Mouse (Mus musculus): ENCODE data around the gene Olfr808.

Olfr808 gene

GRCm38 (mm10) chr10:129765182-129765581, at the start of gene Olfr808:
Gene Olfr808, plus strand, starts transcription at chr10:129765482.
- TF ChIP-seq GATA4 (IDR thresholded peaks at IDR 0.05; ENCODE audit: insufficient replicate concordance, low read length) = no peak

GRCm38 (mm10) chr10:129729275-129729674, 36.0 kb upstream of the Olfr808 start, which contains the start of gene Olfr805:
Gene Olfr805, minus strand, starts transcription at chr10:129729375.
- no peak for TF ChIP-seq GATA4 (IDR thresholded peaks at IDR 0.05; ENCODE audit: insufficient replicate concordance, low read length)

GRCm38 (mm10) chr10:129741821-129742220, 23.5 kb upstream of the Olfr808 start, which contains the start of gene Olfr806:
Gene Olfr806, minus strand, starts transcription at chr10:129741921.
- TF ChIP-seq GATA4 (IDR thresholded peaks at IDR 0.05; ENCODE audit: insufficient replicate concordance, low read length) = no peak

DNA sequence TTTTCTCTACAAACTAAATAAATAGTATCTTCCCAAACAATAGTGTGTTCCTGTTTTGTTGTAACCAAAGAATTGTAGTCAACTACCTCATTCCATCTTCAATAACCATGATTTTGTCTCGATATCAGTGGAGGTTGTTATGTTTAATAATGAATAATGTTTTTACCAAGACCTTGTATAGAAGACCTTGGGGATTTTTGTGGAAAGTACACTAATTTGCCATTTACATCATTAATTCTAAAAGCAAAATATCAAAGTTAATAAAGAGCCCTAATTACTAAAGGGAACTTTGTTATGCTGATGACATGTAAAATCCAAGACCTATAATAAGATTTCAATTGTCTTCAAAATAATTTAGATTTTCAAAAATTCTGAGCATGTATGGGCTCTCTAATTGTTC, 7.6 kb upstream of the Olfr808 start, which contains the start of gene Olfr807:
TSS of gene Olfr807 (minus strand) at position 101 of the 400 bp plus-strand sequence.
- no peak for TF ChIP-seq GATA4 (IDR thresholded peaks at IDR 0.05; ENCODE audit: insufficient replicate concordance, low read length)

- no peak for TF ChIP-seq GATA4 (IDR thresholded peaks at IDR 0.05; ENCODE audit: insufficient replicate concordance, low read length)
These were observed 9.1 kb downstream of the Olfr808 start, which contains the start of gene Olfr809 for GRCm38 (mm10) chr10:129774338-129774737. Gene Olfr809, plus strand, starts transcription at chr10:129774638.

DNA sequence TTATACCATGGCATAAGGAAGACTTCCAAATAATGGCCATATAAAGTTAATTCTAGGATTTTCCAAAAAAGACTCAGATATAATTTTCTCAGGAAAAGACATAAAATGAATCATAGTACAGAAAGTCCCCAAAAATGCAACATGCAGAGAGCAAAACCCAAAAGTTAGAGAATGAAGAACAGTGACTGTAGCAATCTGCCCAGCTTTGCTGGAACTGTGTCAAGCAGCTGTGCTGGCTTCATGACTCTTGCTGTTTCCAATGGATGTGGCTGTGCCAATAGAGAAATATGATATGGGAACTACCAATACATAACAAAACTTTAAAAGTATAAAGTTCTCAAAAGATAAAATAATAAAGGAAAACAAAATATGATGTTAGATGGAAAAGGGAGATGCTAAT, 12.8 kb downstream of the Olfr808 start:
- TF ChIP-seq GATA4 (IDR thresholded peaks at IDR 0.05; ENCODE audit: insufficient replicate concordance, low read length) = no peak

DNA sequence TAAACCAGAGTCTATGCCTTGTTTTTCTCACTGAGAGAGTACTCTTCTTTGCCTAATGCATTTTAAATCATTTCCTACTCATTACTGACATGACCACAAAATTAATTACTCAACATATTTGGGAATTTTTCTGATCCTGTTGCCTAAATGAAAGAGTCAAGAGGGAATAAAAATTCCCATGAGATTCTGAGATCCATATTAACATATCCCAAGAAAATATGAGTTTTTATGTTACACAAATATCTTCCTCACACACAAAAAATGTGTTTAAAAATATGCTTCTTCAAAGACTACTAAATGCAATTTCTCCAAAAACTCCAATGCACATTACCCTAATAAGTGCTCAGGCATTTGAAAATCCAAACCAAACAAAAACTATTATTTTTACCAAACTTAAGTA, 29.5 kb downstream of the Olfr808 start, which contains the start of gene Olfr810:
TSS of gene Olfr810 (minus strand) at position 101 of the 400 bp plus-strand sequence.
- no peak for TF ChIP-seq GATA4 (IDR thresholded peaks at IDR 0.05; ENCODE audit: insufficient replicate concordance, low read length)

DNA sequence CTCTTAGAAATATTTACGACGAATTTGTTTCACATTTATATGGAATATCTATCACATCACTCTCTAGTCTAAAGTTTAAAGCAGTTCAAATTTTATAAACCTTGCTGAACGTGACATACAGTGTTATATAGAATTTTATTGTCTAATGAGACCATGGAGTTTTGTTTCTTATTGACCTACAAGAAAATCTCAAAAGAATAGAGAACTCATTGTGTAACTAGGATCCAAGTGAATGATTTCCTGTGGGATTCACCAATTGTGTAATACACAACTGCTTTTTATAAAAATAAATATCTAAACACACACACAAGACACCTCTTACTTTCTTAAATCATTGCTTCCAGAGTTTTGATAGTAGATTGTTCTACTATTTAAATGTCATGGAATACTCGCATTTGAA, 39.0 kb downstream of the Olfr808 start, which contains the start of gene Olfr811:
TSS of gene Olfr811 (minus strand) at position 101 of the 400 bp plus-strand sequence.
- no peak for TF ChIP-seq GATA4 (IDR thresholded peaks at IDR 0.05; ENCODE audit: insufficient replicate concordance, low read length)

Measured in liver, adult (tissue).